Mouse (Mus musculus): ENCODE measurements around the gene Gata5. TPM values are rescaled to one million over a fixed set of nuclear protein-coding genes. Genes with fewer than 3 reads are reported as not detected.

The Gata5 gene
- 0.29 TPM in 1 of 2 replicates, not detected in the other for total RNA-seq (2021)
- long read RNA-seq: 0 reads

DNA sequence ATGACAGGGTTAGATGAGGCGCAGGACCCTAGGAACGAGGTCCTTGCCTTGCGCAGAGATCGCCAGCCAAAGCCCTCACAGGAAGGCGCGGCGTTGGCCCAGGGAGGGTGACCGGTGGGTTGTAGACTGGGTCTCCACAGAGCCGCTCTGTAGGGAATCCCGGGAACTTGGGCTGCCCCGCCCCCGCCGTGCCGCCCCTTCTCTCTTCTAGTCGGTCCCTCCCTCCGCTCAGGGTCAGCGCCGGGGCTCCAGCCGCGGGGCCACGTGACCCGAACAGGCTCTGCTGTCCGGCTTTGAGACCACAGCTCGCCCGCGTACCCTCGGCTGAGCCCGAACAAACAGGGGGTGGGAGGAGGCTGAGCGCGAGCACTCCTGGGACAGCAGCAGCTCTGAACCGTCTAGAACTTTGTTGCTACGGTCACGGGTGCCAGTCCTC lies at the start of gene Gata5:
Gene Gata5 (minus strand): TSS at position 149 of the 436 bp plus-strand sequence.
- DNase-seq: peak; percentile 42

DNA sequence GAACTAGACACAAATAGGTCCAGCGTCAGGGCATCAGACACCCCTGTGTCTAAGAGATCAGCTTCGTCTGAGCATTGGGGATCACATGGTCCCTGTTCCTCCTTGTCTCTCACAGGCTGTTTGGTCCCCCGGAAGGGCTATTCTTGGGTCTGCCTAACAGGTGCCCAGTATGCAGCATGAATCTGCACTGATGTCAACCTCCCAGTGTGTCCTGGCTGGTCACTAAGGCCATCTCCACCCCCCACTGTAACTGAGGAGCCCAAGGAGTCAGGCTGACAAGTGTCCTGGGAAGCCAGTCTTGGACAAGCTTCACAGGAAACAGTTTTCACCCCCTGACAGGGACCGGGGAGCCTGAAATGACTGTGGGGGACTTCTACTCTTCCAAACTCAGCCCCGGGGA lies 42.2 kb upstream of the Gata5 start:
- DNase-seq: no peak

- DNase-seq: no peak
Measured at GRCm38 (mm10) chr2:180373256-180373655, 38.8 kb upstream of the Gata5 start.

- no peak for DNase-seq
Measured at GRCm38 (mm10) chr2:180368359-180368758, 33.9 kb upstream of the Gata5 start.

- DNase-seq: no peak
Measured at GRCm38 (mm10) chr2:180367350-180367749, 32.9 kb upstream of the Gata5 start.

DNA sequence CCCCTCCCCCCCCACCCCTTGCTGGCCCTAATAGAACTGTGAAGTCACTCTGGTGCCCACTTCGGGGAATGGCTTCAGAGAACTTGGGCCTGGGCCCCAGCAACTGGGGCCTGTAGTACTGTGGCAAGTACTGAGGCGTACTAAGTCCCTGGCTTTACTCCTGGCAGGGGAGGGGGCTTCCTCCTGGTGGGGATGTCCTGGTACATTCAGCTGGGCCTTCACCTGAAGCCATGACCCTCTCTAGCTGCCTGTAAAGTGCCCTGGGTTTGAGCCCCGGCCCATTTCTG lies 28.9 kb upstream of the Gata5 start:
- DNase-seq: no peak

DNA sequence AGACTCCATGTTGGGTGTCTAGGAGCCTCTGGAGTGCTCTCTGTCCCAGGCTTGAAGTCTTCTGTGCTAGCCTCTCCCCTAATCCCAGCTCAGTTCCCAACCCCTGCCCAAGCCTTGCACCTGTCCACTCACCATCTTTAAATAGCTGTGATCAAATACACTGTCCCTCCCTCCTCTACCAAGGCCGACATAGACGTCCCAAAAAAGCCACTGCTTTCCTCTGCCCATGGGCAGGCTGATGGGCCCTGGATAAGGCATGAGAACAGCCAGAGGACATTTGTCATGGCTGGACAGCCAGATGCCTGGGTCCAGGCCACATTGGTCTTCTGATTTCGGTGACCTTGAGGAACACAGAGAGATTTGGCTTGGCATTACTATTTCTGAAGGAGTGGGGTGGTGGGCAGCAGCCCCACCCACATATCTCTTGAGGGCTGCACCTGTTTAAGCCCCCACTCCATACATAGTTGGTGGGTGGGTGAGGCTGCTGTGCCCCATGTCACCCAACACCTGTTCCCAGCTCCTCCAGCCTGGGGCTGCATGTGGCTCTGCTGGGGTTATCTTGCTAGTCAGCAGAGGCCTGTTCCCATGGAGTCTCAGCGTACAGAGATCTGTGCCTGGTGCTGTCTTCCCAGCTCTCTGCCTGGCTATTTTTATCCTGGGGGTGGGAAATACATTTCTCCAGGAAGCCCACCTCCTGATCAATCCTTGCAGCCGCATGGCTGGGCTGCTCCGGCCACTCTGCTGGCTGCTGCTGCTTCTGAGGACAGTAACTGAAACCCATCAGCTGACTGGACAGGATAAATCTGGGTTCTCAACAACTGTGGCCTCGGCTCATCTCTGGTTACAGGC lies 28.3 kb upstream of the Gata5 start:
- no peak for DNase-seq

DNA sequence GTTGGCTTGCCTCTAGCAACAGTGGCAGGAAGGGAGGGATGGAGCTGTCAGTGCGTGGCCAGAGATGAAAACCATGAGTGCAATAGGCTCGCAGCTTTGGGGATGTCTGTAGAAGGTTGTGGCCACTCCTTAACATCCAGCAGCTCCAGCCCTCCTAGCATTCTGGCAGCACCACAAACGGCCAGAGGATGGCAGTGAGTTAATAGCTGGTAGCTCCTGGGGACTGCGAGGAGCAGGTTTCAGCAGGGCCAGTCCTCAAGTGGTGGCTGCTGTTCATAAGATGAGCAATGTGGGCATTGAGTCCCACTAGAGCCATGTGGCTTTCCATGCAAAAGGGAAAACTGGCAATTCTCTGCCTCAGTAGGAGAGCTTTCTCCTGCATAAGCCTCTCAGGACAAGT lies 24.6 kb upstream of the Gata5 start:
- DNase-seq: no peak

DNA sequence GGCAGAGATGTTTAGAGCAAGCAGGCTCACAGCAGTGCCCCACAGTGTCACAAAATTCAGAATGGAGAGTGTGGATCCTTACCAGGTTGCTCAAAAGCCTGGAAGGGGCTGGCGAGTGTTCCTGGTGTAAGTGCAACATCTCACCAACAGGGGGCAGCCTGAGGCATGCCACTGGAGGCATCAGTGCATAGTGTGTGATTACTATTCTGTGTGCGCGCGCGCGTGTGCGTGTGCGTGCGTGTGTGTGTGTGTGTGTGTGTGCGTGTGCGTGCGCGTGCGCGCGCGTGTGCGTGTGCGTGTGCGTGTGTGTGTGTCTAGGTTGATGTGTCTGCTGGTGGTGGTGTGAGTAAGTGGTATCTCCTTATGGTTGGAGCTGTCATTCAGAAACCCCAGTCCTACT lies 18.8 kb upstream of the Gata5 start:
- DNase-seq: peak; percentile 40

DNA sequence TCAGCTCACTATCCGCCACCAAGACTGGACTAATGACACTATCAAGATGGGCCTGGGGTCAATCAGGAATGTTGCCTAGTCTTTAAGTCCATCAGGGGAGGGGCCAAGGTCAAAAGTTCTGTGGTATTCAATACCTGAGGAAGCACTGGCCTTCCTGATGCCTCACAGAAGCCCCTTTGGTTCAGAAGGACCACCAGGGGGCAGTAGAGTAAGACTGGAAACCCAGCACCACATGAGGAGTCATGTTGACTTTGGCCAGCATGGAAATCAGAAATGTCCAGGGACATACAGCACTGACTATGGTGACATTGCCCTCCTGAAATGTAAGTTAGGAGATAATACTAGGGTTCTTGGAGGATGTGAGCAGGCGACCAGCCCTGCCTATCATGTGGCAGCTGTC lies 16.2 kb upstream of the Gata5 start:
- DNase-seq: no peak

DNA sequence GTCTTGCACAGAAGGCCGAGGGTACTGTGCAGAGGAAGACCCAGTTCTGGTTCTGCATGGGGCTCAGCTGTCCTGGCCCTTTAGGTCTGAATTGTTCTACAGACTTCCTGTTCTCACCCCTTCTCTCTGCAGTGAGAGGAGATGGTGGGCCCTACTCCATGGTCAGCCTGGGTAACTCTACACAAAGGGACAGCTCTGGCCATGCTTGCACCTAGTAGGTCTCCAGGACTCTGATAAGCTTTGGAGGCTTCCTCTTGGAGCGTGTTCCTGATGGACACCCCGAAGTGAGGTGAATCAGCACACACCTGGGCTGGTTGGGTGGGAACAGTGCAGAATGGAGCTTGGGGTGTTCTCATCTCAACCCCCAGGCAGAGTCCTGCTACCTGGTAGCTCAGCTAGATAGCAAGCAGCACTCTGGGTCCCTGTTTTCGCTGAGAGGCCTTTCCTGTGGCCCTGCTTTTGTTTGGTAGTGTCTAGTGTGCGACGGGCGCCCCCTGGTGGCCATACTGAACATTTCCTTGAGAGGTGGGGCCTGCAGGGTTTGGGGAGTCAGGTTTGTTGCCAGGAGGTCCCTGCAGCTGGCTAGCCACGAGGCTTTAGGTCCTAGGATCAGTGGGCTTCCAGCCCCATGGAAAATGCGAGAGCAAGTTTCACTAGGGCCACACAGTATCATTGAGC lies 12.5 kb upstream of the Gata5 start:
- peak; percentile 81 for DNase-seq

DNA sequence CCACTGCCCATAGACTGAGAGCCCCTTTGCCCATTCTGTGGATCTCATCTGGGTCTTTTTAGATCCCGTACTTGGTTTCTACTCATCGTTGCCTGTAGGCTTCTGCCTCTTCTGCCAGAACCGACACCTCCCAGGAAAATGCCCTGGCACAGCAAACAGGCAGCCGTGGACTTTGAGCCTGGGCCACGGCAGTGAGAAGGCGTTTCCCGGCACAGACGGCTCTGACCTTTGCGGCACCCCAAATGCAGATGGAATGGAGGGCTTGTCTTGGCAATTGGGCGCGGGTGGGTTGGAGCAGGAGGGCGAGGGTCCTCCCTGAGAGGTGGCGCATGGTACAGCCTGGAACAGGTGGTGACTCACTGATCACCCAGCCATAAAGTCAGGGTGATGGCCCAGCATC lies 8.6 kb upstream of the Gata5 start:
- no peak for DNase-seq

DNA sequence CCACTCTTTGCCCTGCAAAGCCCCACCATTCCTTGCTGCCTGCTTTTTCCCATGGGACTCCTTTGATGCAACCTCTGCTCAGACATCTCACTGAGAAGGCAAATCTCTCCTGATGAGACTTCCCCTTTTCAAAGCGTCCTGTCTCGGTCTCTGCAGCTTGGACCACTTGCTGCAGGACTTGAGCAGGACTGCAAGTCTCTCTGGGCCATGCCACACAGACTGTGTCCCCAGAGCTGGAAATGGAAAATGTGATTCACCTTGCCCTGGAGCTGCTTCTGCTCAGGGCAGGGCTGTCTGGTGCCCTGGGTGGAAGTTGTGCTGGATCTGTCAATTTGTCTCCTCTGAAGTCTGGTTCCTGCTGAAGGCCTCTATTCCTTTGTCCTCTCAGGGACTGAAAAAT lies 7.7 kb upstream of the Gata5 start:
- DNase-seq: no peak

DNA sequence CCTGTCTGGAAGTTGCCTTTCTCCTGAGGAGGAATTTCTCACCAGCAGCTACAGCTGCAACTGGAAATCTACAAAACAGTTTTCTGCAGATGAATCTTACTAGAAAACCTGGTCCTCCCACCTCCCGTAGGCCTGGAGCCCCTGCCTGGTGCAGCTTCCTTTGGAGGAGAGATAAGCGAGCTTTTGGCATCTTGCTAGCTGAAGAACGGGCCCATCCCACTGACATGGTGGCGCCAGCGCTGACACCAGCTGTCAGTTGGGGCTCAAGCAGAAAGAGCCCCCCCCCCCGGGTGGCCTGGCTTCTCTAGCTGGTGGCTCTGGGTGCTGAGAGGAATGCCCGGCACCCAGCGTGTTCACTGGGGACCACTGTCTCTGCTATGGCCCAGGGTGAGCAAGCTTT lies 6.7 kb upstream of the Gata5 start:
- no peak for DNase-seq

- DNase-seq: no peak
Measured at GRCm38 (mm10) chr2:180339886-180340285, 5.4 kb upstream of the Gata5 start.

- no peak for DNase-seq
Measured at GRCm38 (mm10) chr2:180333778-180334550, 535 bp downstream of the Gata5 start.

GRCm38 (mm10) chr2:180329466-180329865 lies 5.0 kb downstream of the Gata5 start:
- DNase-seq: no peak

- DNase-seq: no peak
Measured at GRCm38 (mm10) chr2:180322674-180323355, 11.7 kb downstream of the Gata5 start.

DNA sequence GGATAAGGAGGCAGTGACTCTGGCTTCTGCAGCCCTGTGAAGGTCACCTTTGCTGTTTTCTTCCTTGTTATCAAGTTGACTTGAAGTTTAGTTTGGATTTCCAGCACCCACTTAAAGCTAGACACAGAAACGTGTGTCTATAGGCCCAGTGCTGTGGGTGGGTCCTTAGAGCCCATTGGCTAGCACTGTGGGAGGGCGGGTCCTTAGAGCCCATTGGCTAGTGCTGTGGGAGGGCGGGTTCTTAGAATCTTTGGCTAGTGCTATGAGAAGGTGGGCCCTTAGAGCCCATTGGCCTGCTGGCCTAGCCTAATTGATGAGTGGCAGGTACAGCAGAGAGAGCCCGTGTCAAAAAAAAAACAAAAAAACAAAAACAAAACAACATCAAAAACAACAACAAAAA lies 14.3 kb downstream of the Gata5 start:
- no peak for DNase-seq

GRCm38 (mm10) chr2:180317591-180317990 lies 16.9 kb downstream of the Gata5 start:
- DNase-seq: no peak

DNA sequence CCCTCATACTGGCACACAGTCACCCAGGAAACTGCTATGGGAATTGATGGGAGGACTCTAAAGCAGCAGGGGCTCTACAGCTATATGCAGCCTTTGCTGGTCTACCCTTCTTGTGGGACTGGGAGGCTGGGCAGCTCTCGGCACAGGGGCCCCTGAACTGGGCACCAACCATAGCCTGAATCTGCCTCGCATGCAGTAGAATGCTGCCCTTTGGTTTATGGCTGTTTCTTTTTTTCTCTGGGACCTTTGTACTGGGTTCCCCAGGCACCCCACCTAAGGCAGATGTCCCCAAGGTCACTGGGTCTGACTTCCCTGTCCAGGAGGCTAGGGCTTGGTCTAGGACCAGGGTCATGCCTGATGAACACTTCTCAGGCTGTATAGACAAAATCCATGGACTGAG lies 20.2 kb downstream of the Gata5 start:
- DNase-seq: no peak

- no peak for DNase-seq
Measured at GRCm38 (mm10) chr2:180311147-180311546, 23.4 kb downstream of the Gata5 start.

GRCm38 (mm10) chr2:180307680-180308079 lies 26.8 kb downstream of the Gata5 start:
- DNase-seq: no peak

Measured in adrenal gland, postnatal 25 days (tissue).